Mouse (Mus musculus) midbrain, embryonic 16.5 days (tissue): Measurements from ENCODE around the gene Syt17. TPM values are rescaled to one million over a fixed set of nuclear protein-coding genes. Genes with fewer than 3 reads are reported as not detected.

Experiments
- ATAC-seq: fragments of 200-750 bp; cut with Nextera tagmentation; 2 replicates; pipeline ENCODE4 v1.8.0; 2017; ENCODE audit warnings: moderate TSS enrichment
- H3K27ac ChIP-seq: fragments of 300-500 bp; sonication (generic); 2 replicates; pipeline ENCODE4 v1.5.1; 2014; ENCODE audit warnings: mild to moderate bottlenecking, low read length, mixed read lengths
- H3K27me3 ChIP-seq: fragments of 300-500 bp; sonication (generic); 2 replicates; pipeline ENCODE4 v1.6.1; 2014; ENCODE audit warnings: low read depth, low read length, mixed read lengths; ENCODE audit not compliant: control insufficient read depth, insufficient read depth
- H3K36me3 ChIP-seq: fragments of 300-500 bp; sonication (generic); 2 replicates; pipeline ENCODE4 v1.6.1; 2014; ENCODE audit warnings: mild to moderate bottlenecking, low read length, moderate library complexity, mixed read lengths; ENCODE audit not compliant: control insufficient read depth, insufficient read depth
- H3K4me1 ChIP-seq: fragments of 300-500 bp; sonication (generic); 2 replicates; pipeline ENCODE4 v1.6.1; 2014; ENCODE audit warnings: mild to moderate bottlenecking, low read length, mixed read lengths; ENCODE audit not compliant: control insufficient read depth, insufficient read depth
- H3K4me2 ChIP-seq: fragments of 300-500 bp; sonication (generic); 2 replicates; pipeline ENCODE4 v1.6.1; 2014; ENCODE audit warnings: mild to moderate bottlenecking, low read length, mixed read lengths
- H3K4me3 ChIP-seq: fragments of 300-500 bp; sonication (generic); 2 replicates; pipeline ENCODE4 v1.5.1; 2014; ENCODE audit warnings: low read depth, mild to moderate bottlenecking, low read length, moderate library complexity, mixed read lengths
- H3K9ac ChIP-seq: fragments of 300-500 bp; sonication (generic); 2 replicates; pipeline ENCODE4 v1.6.1; 2014; ENCODE audit warnings: low read depth, low read length, mixed read lengths
- H3K9me3 ChIP-seq: fragments of 300-500 bp; sonication (generic); replicated peaks from 2 replicates; pipeline ENCODE4 v1.6.1; 2014; ENCODE audit warnings: mild to moderate bottlenecking, low read length, mixed read lengths; ENCODE audit not compliant: control insufficient read depth, poor library complexity, severe bottlenecking
- WGBS: fragments of 180-500 bp; shearing (Covaris S2); extraction: QIAGEN DNeasy Blood & Tissue Kit; methylation state at CpG from one replicate; pipeline ENCODE4 v1.1.7; 2014; 5-methylcytosine and 5-hydroxymethylcytosine counted together
- polyA plus RNA-seq: library from polyadenylated mRNA; unstranded; fragments of >200 nt; fragmentation: Nextera tagmentation; extraction: Ambion mirVana; gene quantifications from 2 replicates; pipeline ENCODE4 v1.2.1, GENCODE M21; 2015

Gene Syt17
- polyA plus RNA-seq, 1 experiment from 2014 or later, result 25.9 TPM

- H3K4me3 ChIP-seq, result no peak overlapping the region
- peak; percentile 29 for ATAC-seq
- no peak overlapping the region for H3K4me2 ChIP-seq
- no peaks in the 10 kb centered on the region for H3K9me3 ChIP-seq
- peaks cover 4% of the 10 kb centered on the region; the same call in 1 of the 2 replicates for H3K4me1 ChIP-seq
- no peak overlapping the region for H3K9ac ChIP-seq
- H3K27me3 ChIP-seq, result no peaks in the 10 kb centered on the region
- 44% methylated on average over 3 of the region's 3 CpGs for WGBS
- no peaks in the 10 kb centered on the region for H3K36me3 ChIP-seq
- peak overlapping the region; percentile 26; the same call in 1 of the 2 replicates for H3K27ac ChIP-seq
Measured at GRCm38 (mm10) chr7:118402576-118403022, 45.4 kb downstream of the Syt17 start.

GRCm38 (mm10) chr7:118401949-118402348 lies 46.1 kb downstream of the Syt17 start:
- Histone ChIP-seq H3K4me3 (no peak overlapping the region), H3K4me1 (peaks cover 4% of the 10 kb centered on the region; the same call in 1 of the 2 replicates), H3K27me3 (no peaks in the 10 kb centered on the region), H3K27ac (peak overlapping the region; percentile 26; the same call in 1 of the 2 replicates), H3K9ac (no peak overlapping the region), H3K36me3 (no peaks in the 10 kb centered on the region), H3K4me2 (no peak overlapping the region), H3K9me3 (no peaks in the 10 kb centered on the region)
- ATAC-seq, result peak; percentile 76
- WGBS, result 52% methylated on average over 5 of the region's 5 CpGs

- Histone ChIP-seq H3K9ac (no peak overlapping the region), H3K27ac (no peak overlapping the region), H3K4me3 (no peak overlapping the region), H3K9me3 (no peaks in the 10 kb centered on the region), H3K36me3 (no peaks in the 10 kb centered on the region), H3K4me2 (no peak overlapping the region), H3K27me3 (no peaks in the 10 kb centered on the region), H3K4me1 (peaks cover 4% of the 10 kb centered on the region; the same call in 1 of the 2 replicates)
- 89% methylated on average over 9 of the region's 9 CpGs for WGBS
- ATAC-seq, result no peak
Measured at GRCm38 (mm10) chr7:118399764-118400163, 48.3 kb downstream of the Syt17 start.

- H3K27me3 ChIP-seq, result no peaks in the 10 kb centered on the region
- ATAC-seq, result no peak
Measured at GRCm38 (mm10) chr7:118390705-118391104, 57.3 kb downstream of the Syt17 start.

GRCm38 (mm10) chr7:118380996-118381395 lies 67.0 kb downstream of the Syt17 start:
- Histone ChIP-seq H3K36me3 (no peaks in the 10 kb centered on the region), H3K27me3 (no peaks in the 10 kb centered on the region), H3K9ac (no peak overlapping the region), H3K4me2 (no peak overlapping the region), H3K9me3 (no peaks in the 10 kb centered on the region), H3K4me1 (no peaks in the 10 kb centered on the region), H3K27ac (no peak overlapping the region), H3K4me3 (no peak overlapping the region)
- 86% methylated on average over 5 of the region's 5 CpGs for WGBS
- no peak for ATAC-seq

More at GRCm38 (mm10) chr7:118390705-118391104, 57.3 kb downstream of the Syt17 start:
- whole genome bisulfite sequencing, result 90% methylated on average over 5 of the region's 5 CpGs
- Histone ChIP-seq H3K4me1 (no peaks in the 10 kb centered on the region), H3K36me3 (no peaks in the 10 kb centered on the region), H3K4me3 (no peak overlapping the region), H3K9ac (no peak overlapping the region), H3K9me3 (no peaks in the 10 kb centered on the region), H3K27ac (no peak overlapping the region), H3K4me2 (no peak overlapping the region)

GRCm38 (mm10) chr7:118380056-118380455 lies 68.0 kb downstream of the Syt17 start:
- no peak overlapping the region for H3K9ac ChIP-seq
- no peaks in the 10 kb centered on the region for H3K4me1 ChIP-seq
- no peak overlapping the region for H3K4me2 ChIP-seq
- no peak overlapping the region for H3K27ac ChIP-seq
- H3K27me3 ChIP-seq, result no peaks in the 10 kb centered on the region
- no peak for ATAC-seq
- WGBS, result 90% methylated on average over 3 of the region's 3 CpGs
- H3K36me3 ChIP-seq, result no peaks in the 10 kb centered on the region
- no peak overlapping the region for H3K4me3 ChIP-seq
- H3K9me3 ChIP-seq, result no peaks in the 10 kb centered on the region

GRCm38 (mm10) chr7:118376590-118376989 lies 71.4 kb downstream of the Syt17 start:
- ATAC-seq, result no peak
- Histone ChIP-seq H3K4me3 (no peak overlapping the region), H3K9ac (no peak overlapping the region), H3K4me1 (no peaks in the 10 kb centered on the region), H3K36me3 (no peaks in the 10 kb centered on the region), H3K27me3 (no peaks in the 10 kb centered on the region), H3K9me3 (no peaks in the 10 kb centered on the region), H3K4me2 (no peak overlapping the region), H3K27ac (no peak overlapping the region)
- 98% methylated on average over 4 of the region's 4 CpGs for WGBS

GRCm38 (mm10) chr7:118375341-118375740 lies 72.7 kb downstream of the Syt17 start:
- Histone ChIP-seq H3K4me2 (no peak overlapping the region), H3K9ac (no peak overlapping the region), H3K27ac (no peak overlapping the region), H3K9me3 (no peaks in the 10 kb centered on the region), H3K36me3 (no peaks in the 10 kb centered on the region), H3K27me3 (no peaks in the 10 kb centered on the region), H3K4me1 (no peaks in the 10 kb centered on the region), H3K4me3 (no peak overlapping the region)
- 94% methylated on average over 3 of the region's 3 CpGs for WGBS
- ATAC-seq, result no peak

- H3K4me1 ChIP-seq, result no peaks in the 10 kb centered on the region
- WGBS, result 95% methylated on average over 5 of the region's 5 CpGs
- H3K9me3 ChIP-seq, result no peaks in the 10 kb centered on the region
- H3K4me3 ChIP-seq, result no peak overlapping the region
- H3K27me3 ChIP-seq, result no peaks in the 10 kb centered on the region
- no peak overlapping the region for H3K9ac ChIP-seq
- ATAC-seq, result no peak
- H3K27ac ChIP-seq, result no peak overlapping the region
- no peaks in the 10 kb centered on the region for H3K36me3 ChIP-seq
- H3K4me2 ChIP-seq, result no peak overlapping the region
Measured at GRCm38 (mm10) chr7:118371361-118371760, 76.7 kb downstream of the Syt17 start.
